Mouse (Mus musculus): ENCODE measurements around the gene Usp54. TPM values are rescaled to one million over a fixed set of nuclear protein-coding genes. Genes with fewer than 3 reads are reported as not detected.

The Usp54 gene
- polyA plus RNA-seq, 1 experiment from 2014 or later, result 12.6 TPM

GRCm38 (mm10) chr14:20508424-20508823 lies 132.4 kb downstream of the Usp54 start:
- WGBS, result 80% methylated on average over 2 of the region's 2 CpGs
- no peak overlapping the region for H3K4me2 ChIP-seq (ENCODE audit: low read depth, low read length)
- DNase-seq (ENCODE audit: low spot score), result no peak
- H3K4me3 ChIP-seq (ENCODE audit: low read depth, low read length), result no peak overlapping the region
- H3K9ac ChIP-seq (replicated peaks; ENCODE audit: low read length), result no peak overlapping the region
- no peak overlapping the region for H3K27ac ChIP-seq (replicated peaks; ENCODE audit: low read depth, low read length)
- peaks cover 4% of the 10 kb centered on the region for H3K36me3 ChIP-seq (replicated peaks; ENCODE audit: control insufficient read depth, insufficient read depth, low read depth, low read length)
- ATAC-seq (replicated peaks; ENCODE audit: insufficient number of reproducible peaks, low FRiP score, low TSS enrichment, low read depth), result no peak
- no peaks in the 10 kb centered on the region for H3K4me1 ChIP-seq (ENCODE audit: control insufficient read depth, insufficient read depth, low read length)
- no peaks in the 10 kb centered on the region for H3K27me3 ChIP-seq (ENCODE audit: control insufficient read depth, insufficient read depth, low read length)
- no peaks in the 10 kb centered on the region for H3K9me3 ChIP-seq (replicated peaks; ENCODE audit: control insufficient read depth, low read length)

GRCm38 (mm10) chr14:20502966-20503365 lies 137.9 kb downstream of the Usp54 start:
- no peaks in the 10 kb centered on the region for H3K27me3 ChIP-seq (ENCODE audit: control insufficient read depth, insufficient read depth, low read length)

GRCm38 (mm10) chr14:20499982-20500381 lies 140.9 kb downstream of the Usp54 start:
- DNase-seq (ENCODE audit: low spot score) (peak; percentile 42), ATAC-seq (replicated peaks; ENCODE audit: insufficient number of reproducible peaks, low FRiP score, low TSS enrichment, low read depth) (no peak)
- Histone ChIP-seq H3K4me3 (ENCODE audit: low read depth, low read length) (no peak overlapping the region), H3K9me3 (replicated peaks; ENCODE audit: control insufficient read depth, low read length) (no peaks in the 10 kb centered on the region), H3K27me3 (ENCODE audit: control insufficient read depth, insufficient read depth, low read length) (no peaks in the 10 kb centered on the region), H3K27ac (replicated peaks; ENCODE audit: low read depth, low read length) (no peak overlapping the region), H3K4me1 (ENCODE audit: control insufficient read depth, insufficient read depth, low read length) (no peaks in the 10 kb centered on the region), H3K4me2 (ENCODE audit: low read depth, low read length) (no peak overlapping the region), H3K9ac (replicated peaks; ENCODE audit: low read length) (no peak overlapping the region), H3K36me3 (replicated peaks; ENCODE audit: control insufficient read depth, insufficient read depth, low read depth, low read length) (no peaks in the 10 kb centered on the region; the same call in none of the 2 replicates)
- WGBS, result 74% methylated on average over 3 of the region's 3 CpGs

More at GRCm38 (mm10) chr14:20502966-20503365, 137.9 kb downstream of the Usp54 start:
- H3K4me3 ChIP-seq (ENCODE audit: low read depth, low read length), result no peak overlapping the region
- no peaks in the 10 kb centered on the region; the same call in none of the 2 replicates for H3K36me3 ChIP-seq (replicated peaks; ENCODE audit: control insufficient read depth, insufficient read depth, low read depth, low read length)
- WGBS, result 94% methylated on average over 10 of the region's 10 CpGs
- H3K27ac ChIP-seq (replicated peaks; ENCODE audit: low read depth, low read length), result no peak overlapping the region
- ATAC-seq (replicated peaks; ENCODE audit: insufficient number of reproducible peaks, low FRiP score, low TSS enrichment, low read depth), result no peak
- H3K9ac ChIP-seq (replicated peaks; ENCODE audit: low read length), result no peak overlapping the region
- no peaks in the 10 kb centered on the region for H3K9me3 ChIP-seq (replicated peaks; ENCODE audit: control insufficient read depth, low read length)
- DNase-seq (ENCODE audit: low spot score), result no peak
- H3K4me2 ChIP-seq (ENCODE audit: low read depth, low read length), result no peak overlapping the region
- H3K4me1 ChIP-seq (ENCODE audit: control insufficient read depth, insufficient read depth, low read length), result no peaks in the 10 kb centered on the region

Small RNA genes lying within 50 kb of the gene (microRNA-seq; reads per million reads assigned to microRNA genes)
- gene Mir6946 (ENCODE audit: borderline number of aligned reads), result not detected

Other genes starting within 250 kb of the Usp54 start
- gene Mrps16, start 247.4 kb downstream of the Usp54 start, polyA plus RNA-seq (2014; fragmentation: Nextera tagmentation; extraction: Ambion mirVana), result 73.3 and 79.5 TPM in 2 replicates
- 0.31 and 0.46 TPM in 2 replicates for gene Cfap70, start 188.8 kb downstream of the Usp54 start, polyA plus RNA-seq (2014; fragmentation: Nextera tagmentation; extraction: Ambion mirVana)
- gene Anxa7, start 160.9 kb downstream of the Usp54 start, polyA plus RNA-seq (2014; fragmentation: Nextera tagmentation; extraction: Ambion mirVana), result 27.8 and 30.0 TPM in 2 replicates
- 0.53 and 0.66 TPM in 2 replicates for gene Mss51, start 144.2 kb downstream of the Usp54 start, polyA plus RNA-seq (2014; fragmentation: Nextera tagmentation; extraction: Ambion mirVana)
- gene Ppp3cb, start 94.5 kb downstream of the Usp54 start, polyA plus RNA-seq (2014; fragmentation: Nextera tagmentation; extraction: Ambion mirVana), result 54.6 and 62.5 TPM in 2 replicates
- gene Myoz1, start 15.5 kb upstream of the Usp54 start, polyA plus RNA-seq (2014; fragmentation: Nextera tagmentation; extraction: Ambion mirVana), result 0.58 and 1.2 TPM in 2 replicates
- gene Synpo2l, start 27.3 kb upstream of the Usp54 start, polyA plus RNA-seq (2014; fragmentation: Nextera tagmentation; extraction: Ambion mirVana), result 1.6 and 2.2 TPM in 2 replicates
- 73.7 and 76.8 TPM in 2 replicates for gene Sec24c, start 33.2 kb upstream of the Usp54 start, polyA plus RNA-seq (2014; fragmentation: Nextera tagmentation; extraction: Ambion mirVana)
- gene Fut11, start 53.9 kb upstream of the Usp54 start, polyA plus RNA-seq (2014; fragmentation: Nextera tagmentation; extraction: Ambion mirVana), result 19.9 and 21.0 TPM in 2 replicates
- gene Chchd1, start 61.9 kb upstream of the Usp54 start, polyA plus RNA-seq (2014; fragmentation: Nextera tagmentation; extraction: Ambion mirVana), result 254 and 257 TPM in 2 replicates
- 21.6 and 24.3 TPM in 2 replicates for gene Zswim8, start 66.5 kb upstream of the Usp54 start, polyA plus RNA-seq (2014; fragmentation: Nextera tagmentation; extraction: Ambion mirVana)
- 23.3 and 24.5 TPM in 2 replicates for gene Ndst2, start 93.5 kb upstream of the Usp54 start, polyA plus RNA-seq (2014; fragmentation: Nextera tagmentation; extraction: Ambion mirVana)
- 47.1 and 58.4 TPM in 2 replicates for gene Camk2g, start 153.0 kb upstream of the Usp54 start, polyA plus RNA-seq (2014; fragmentation: Nextera tagmentation; extraction: Ambion mirVana)
- gene Plau, start 195.6 kb upstream of the Usp54 start, polyA plus RNA-seq (2014; fragmentation: Nextera tagmentation; extraction: Ambion mirVana), result 0.83 and 1.0 TPM in 2 replicates